Mouse (Mus musculus): Measurements from ENCODE around the gene Mfap4. TPM values are rescaled to one million over a fixed set of nuclear protein-coding genes. Genes with fewer than 3 reads are reported as not detected.

Mfap4 gene
- polyA plus RNA-seq, 1 experiment from 2014 or later: 11.0 TPM

- H3K27me3 ChIP-seq (replicated peaks): no peaks in the 10 kb centered on the region
- WGBS (ENCODE audit: insufficient replicate concordance): 90% methylated on average over 2 of the region's 2 CpGs
- H3K27ac ChIP-seq: 0 out of 2 replicates have a peak overlapping the region, but pooled peaks have one; percentile 75
- no peak for ATAC-seq
- no peak overlapping the region for H3K4me2 ChIP-seq
- H3K9me3 ChIP-seq (replicated peaks): no peaks in the 10 kb centered on the region
- peaks cover 22% of the 10 kb centered on the region for H3K36me3 ChIP-seq
- peaks cover 30% of the 10 kb centered on the region for H3K4me1 ChIP-seq
- H3K4me3 ChIP-seq: no peak overlapping the region
- no peak overlapping the region for H3K9ac ChIP-seq
Measured at GRCm38 (mm10) chr11:61495528-61495927, 10.3 kb downstream of the Mfap4 start.

GRCm38 (mm10) chr11:61497490-61497889, 12.3 kb downstream of the Mfap4 start:
- Histone ChIP-seq H3K4me3 (no peak overlapping the region), H3K9me3 (replicated peaks) (no peaks in the 10 kb centered on the region), H3K4me1 (peaks cover 28% of the 10 kb centered on the region), H3K27ac (no peak overlapping the region), H3K9ac (no peak overlapping the region), H3K27me3 (replicated peaks) (no peaks in the 10 kb centered on the region), H3K36me3 (peaks cover 3% of the 10 kb centered on the region; the same call in 1 of the 2 replicates), H3K4me2 (no peak overlapping the region)
- 12% methylated on average over 1 of the region's 1 CpGs for WGBS (ENCODE audit: insufficient replicate concordance)
- ATAC-seq: no peak

GRCm38 (mm10) chr11:61498736-61499504, 13.7 kb downstream of the Mfap4 start:
- Histone ChIP-seq H3K4me1 (peaks cover 17% of the 10 kb centered on the region), H3K9ac (no peak overlapping the region), H3K27ac (no peak overlapping the region), H3K36me3 (no peaks in the 10 kb centered on the region), H3K4me2 (no peak overlapping the region), H3K27me3 (replicated peaks) (0 out of 2 replicates have a peak, but pooled peaks cover under 1% of the 10 kb centered on the region), H3K9me3 (replicated peaks) (no peaks in the 10 kb centered on the region), H3K4me3 (no peak overlapping the region)
- no peak for ATAC-seq
- 37% methylated on average over 6 of the region's 6 CpGs for WGBS (ENCODE audit: insufficient replicate concordance)

- Histone ChIP-seq H3K9ac (no peak overlapping the region), H3K27me3 (replicated peaks) (0 out of 2 replicates have a peak, but pooled peaks cover 3% of the 10 kb centered on the region), H3K4me1 (peaks cover 13% of the 10 kb centered on the region), H3K4me2 (no peak overlapping the region), H3K4me3 (no peak overlapping the region), H3K36me3 (no peaks in the 10 kb centered on the region), H3K27ac (no peak overlapping the region), H3K9me3 (replicated peaks) (no peaks in the 10 kb centered on the region)
- 58% methylated on average over 8 of the region's 8 CpGs for WGBS (ENCODE audit: insufficient replicate concordance)
- ATAC-seq: no peak
Measured at GRCm38 (mm10) chr11:61503933-61504332, 18.7 kb downstream of the Mfap4 start.

GRCm38 (mm10) chr11:61504713-61505257, 19.6 kb downstream of the Mfap4 start, which contains the start of gene B9d1:
Gene B9d1 (plus strand): TSS chr11:61505144.
- Histone ChIP-seq H3K27ac (no peak within 1 kb of the TSS), H3K27me3 (replicated peaks) (0 out of 2 replicates have a peak, but pooled peaks cover 3% of the 10 kb centered on the region), H3K9ac (peak within 1 kb of the TSS; percentile 43), H3K4me3 (peak within 1 kb of the TSS; percentile 55), H3K4me2 (peak within 1 kb of the TSS; percentile 76), H3K36me3 (no peaks in the 10 kb centered on the region), H3K4me1 (peaks cover 11% of the 10 kb centered on the region), H3K9me3 (replicated peaks) (no peaks in the 10 kb centered on the region)
- ATAC-seq: peak; percentile 84
- 1% methylated on average over 39 of the region's 39 CpGs for WGBS (ENCODE audit: insufficient replicate concordance)

- Histone ChIP-seq H3K9ac (no peak overlapping the region), H3K27me3 (replicated peaks) (no peaks in the 10 kb centered on the region), H3K36me3 (peaks cover 9% of the 10 kb centered on the region; the same call in 1 of the 2 replicates), H3K4me1 (no peaks in the 10 kb centered on the region), H3K9me3 (replicated peaks) (no peaks in the 10 kb centered on the region), H3K27ac (no peak overlapping the region), H3K4me3 (no peak overlapping the region), H3K4me2 (no peak overlapping the region)
- ATAC-seq: no peak
- WGBS (ENCODE audit: insufficient replicate concordance): 32% methylated on average over 3 of the region's 3 CpGs
Measured at GRCm38 (mm10) chr11:61514953-61515352, 29.7 kb downstream of the Mfap4 start.

GRCm38 (mm10) chr11:61517971-61518370, 32.7 kb downstream of the Mfap4 start:
- H3K9me3 ChIP-seq (replicated peaks): no peaks in the 10 kb centered on the region
- WGBS (ENCODE audit: insufficient replicate concordance): 59% methylated on average over 1 of the region's 1 CpGs
- H3K36me3 ChIP-seq: peaks cover 14% of the 10 kb centered on the region; the same call in 1 of the 2 replicates
- ATAC-seq: no peak
- H3K4me3 ChIP-seq: no peak overlapping the region
- no peaks in the 10 kb centered on the region for H3K27me3 ChIP-seq (replicated peaks)
- no peak overlapping the region for H3K27ac ChIP-seq
- no peak overlapping the region for H3K4me2 ChIP-seq
- H3K4me1 ChIP-seq: no peaks in the 10 kb centered on the region
- H3K9ac ChIP-seq: no peak overlapping the region

- Histone ChIP-seq H3K36me3 (peaks cover 14% of the 10 kb centered on the region; the same call in 1 of the 2 replicates), H3K9ac (no peak overlapping the region), H3K4me2 (no peak overlapping the region), H3K27ac (no peak overlapping the region), H3K27me3 (replicated peaks) (no peaks in the 10 kb centered on the region), H3K9me3 (replicated peaks) (no peaks in the 10 kb centered on the region), H3K4me3 (no peak overlapping the region), H3K4me1 (no peaks in the 10 kb centered on the region)
- 75% methylated on average over 3 of the region's 3 CpGs for WGBS (ENCODE audit: insufficient replicate concordance)
- ATAC-seq: no peak
Measured at GRCm38 (mm10) chr11:61518871-61519270, 33.6 kb downstream of the Mfap4 start.

GRCm38 (mm10) chr11:61519484-61520107, 34.4 kb downstream of the Mfap4 start:
- Histone ChIP-seq H3K9me3 (replicated peaks) (no peaks in the 10 kb centered on the region), H3K4me2 (no peak overlapping the region), H3K36me3 (peaks cover 14% of the 10 kb centered on the region; the same call in 1 of the 2 replicates), H3K4me1 (no peaks in the 10 kb centered on the region), H3K4me3 (no peak overlapping the region), H3K27me3 (replicated peaks) (no peaks in the 10 kb centered on the region), H3K9ac (no peak overlapping the region), H3K27ac (no peak overlapping the region)
- 78% methylated on average over 3 of the region's 3 CpGs for WGBS (ENCODE audit: insufficient replicate concordance)
- ATAC-seq: no peak

GRCm38 (mm10) chr11:61526872-61527271, 41.6 kb downstream of the Mfap4 start:
- H3K4me3 ChIP-seq: no peak overlapping the region
- 0 out of 2 replicates have a peak, but pooled peaks cover 3% of the 10 kb centered on the region for H3K4me1 ChIP-seq
- H3K9me3 ChIP-seq (replicated peaks): no peaks in the 10 kb centered on the region
- ATAC-seq: no peak
- H3K4me2 ChIP-seq: no peak overlapping the region
- H3K27me3 ChIP-seq (replicated peaks): no peaks in the 10 kb centered on the region
- no peak overlapping the region for H3K9ac ChIP-seq
- H3K27ac ChIP-seq: no peak overlapping the region
- WGBS (ENCODE audit: insufficient replicate concordance): 61% methylated on average over 1 of the region's 1 CpGs
- H3K36me3 ChIP-seq: peaks cover 5% of the 10 kb centered on the region; the same call in 1 of the 2 replicates

- Histone ChIP-seq H3K4me1 (0 out of 2 replicates have a peak, but pooled peaks cover 3% of the 10 kb centered on the region), H3K27me3 (replicated peaks) (no peaks in the 10 kb centered on the region), H3K36me3 (no peaks in the 10 kb centered on the region), H3K9me3 (replicated peaks) (no peaks in the 10 kb centered on the region), H3K4me2 (no peak overlapping the region), H3K4me3 (no peak overlapping the region), H3K27ac (no peak overlapping the region), H3K9ac (no peak overlapping the region)
- ATAC-seq: no peak
- WGBS (ENCODE audit: insufficient replicate concordance): 53% methylated on average over 4 of the region's 4 CpGs
Measured at GRCm38 (mm10) chr11:61529268-61529713, 44.1 kb downstream of the Mfap4 start.

- no peak overlapping the region for H3K4me2 ChIP-seq
- H3K36me3 ChIP-seq: no peaks in the 10 kb centered on the region
- H3K27me3 ChIP-seq (replicated peaks): 0 out of 2 replicates have a peak, but pooled peaks cover 6% of the 10 kb centered on the region
- H3K4me1 ChIP-seq: 0 out of 2 replicates have a peak, but pooled peaks cover 3% of the 10 kb centered on the region
- no peak overlapping the region for H3K4me3 ChIP-seq
- H3K27ac ChIP-seq: no peak overlapping the region
- ATAC-seq: no peak
- no peak overlapping the region for H3K9ac ChIP-seq
- 76% methylated on average over 2 of the region's 2 CpGs for WGBS (ENCODE audit: insufficient replicate concordance)
- H3K9me3 ChIP-seq (replicated peaks): no peaks in the 10 kb centered on the region
Measured at GRCm38 (mm10) chr11:61532820-61533219, 47.6 kb downstream of the Mfap4 start.

Data from liver, embryonic 12.5 days (tissue).